Mouse (Mus musculus) adrenal gland, postnatal 10 days (tissue): ENCODE measurements at regions not wholly inside any gene's neighbourhood (a gene's known extent, or its start where the extent isn't known, plus 50 kb on each side); places are given as distances from the start of the nearest gene placed in this dataset.
A peak's percentile ranks its signal among the peaks of the same experiment; 100 is the strongest.

Source experiments
- DNase-seq: peaks from one replicate; pipeline ENCODE4 v3.0.0; 2021; ENCODE audit warnings: mixed read lengths

DNA sequence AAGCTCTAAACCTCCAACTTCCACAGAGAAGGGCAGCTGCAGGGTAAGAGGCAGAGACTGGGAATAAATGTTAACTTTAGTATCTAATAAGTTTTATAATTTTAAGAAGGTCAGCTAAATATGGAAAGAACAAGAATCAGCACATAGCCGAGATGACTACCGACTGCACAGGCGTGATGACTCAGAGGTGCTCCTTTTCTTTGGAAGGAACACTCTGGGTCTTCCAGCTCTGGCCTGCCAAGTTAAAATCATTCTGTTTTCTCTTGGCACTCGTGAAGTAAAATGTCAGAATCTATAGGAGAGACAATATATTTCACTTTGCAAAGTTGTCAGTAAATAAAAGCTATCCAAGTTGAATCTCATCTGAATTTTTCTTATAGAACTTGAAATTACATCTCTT is 96.2 kb upstream of the Magi2 start:
- DNase-seq = no peak

DNA sequence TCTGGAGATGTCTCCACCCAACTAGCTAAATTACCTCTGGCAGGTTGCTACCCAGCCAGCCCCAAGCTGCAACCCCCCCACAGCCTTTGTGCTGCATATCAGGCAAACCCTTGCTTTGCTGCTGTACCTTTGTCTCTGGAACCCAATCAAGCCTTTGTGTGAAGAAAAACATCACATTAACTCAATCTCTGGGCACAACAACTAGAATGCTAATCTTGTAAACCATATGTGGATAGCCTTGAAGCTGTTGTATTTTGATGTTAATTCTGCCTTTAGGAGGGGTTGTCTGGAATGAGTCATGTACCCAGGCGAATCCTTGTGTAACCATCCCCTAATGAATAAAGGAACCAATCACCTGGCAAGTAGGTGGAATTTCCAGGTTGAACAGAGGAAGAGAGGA is 72.3 kb upstream of the Magi2 start:
- no peak for DNase-seq

DNA sequence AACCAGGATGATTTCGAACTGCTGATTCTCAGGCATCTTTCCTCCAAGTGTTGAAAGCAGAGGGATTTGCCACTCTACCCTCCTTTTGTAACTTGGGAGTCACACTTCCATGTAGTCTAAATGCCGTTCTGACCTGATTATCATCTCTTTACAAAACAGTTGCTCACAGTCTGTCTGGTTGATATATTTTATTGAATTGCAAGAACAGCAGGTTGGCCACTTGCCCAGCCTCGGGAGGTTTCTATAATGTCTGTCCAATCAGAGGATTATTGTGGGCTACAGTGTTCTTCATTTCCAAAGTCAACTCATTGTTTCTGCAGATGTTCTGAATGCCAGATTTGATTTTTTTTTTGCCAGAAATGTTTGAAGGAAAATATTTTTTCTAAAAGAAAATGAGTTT is 68.6 kb upstream of the Magi2 start:
- DNase-seq = peak; percentile 3

DNA sequence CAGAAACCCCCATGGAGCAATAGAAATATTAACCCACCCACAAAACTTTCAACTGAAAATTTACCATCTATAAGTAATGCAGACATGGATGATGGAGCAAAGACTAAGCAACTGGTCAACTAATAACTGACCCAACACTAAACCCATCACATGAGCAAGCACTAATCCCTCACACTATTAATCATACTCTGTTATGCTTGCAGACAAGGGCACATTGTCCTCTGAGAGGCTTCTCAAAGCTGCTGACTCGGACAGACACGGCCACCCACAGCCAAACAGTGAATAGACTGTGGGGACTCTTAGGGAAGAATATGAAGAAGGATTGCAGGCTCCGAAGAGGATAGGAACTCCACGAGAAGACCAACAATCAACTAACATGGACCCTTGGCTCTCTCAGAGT is 66.6 kb upstream of the Magi2 start:
- no peak for DNase-seq
